Mouse (Mus musculus): ENCODE measurements around the gene F2r. TPM values are rescaled to one million over a fixed set of nuclear protein-coding genes. Genes with fewer than 3 reads are reported as not detected.

Gene F2r
- polyA plus RNA-seq, 1 experiment = 42.2 TPM

DNA sequence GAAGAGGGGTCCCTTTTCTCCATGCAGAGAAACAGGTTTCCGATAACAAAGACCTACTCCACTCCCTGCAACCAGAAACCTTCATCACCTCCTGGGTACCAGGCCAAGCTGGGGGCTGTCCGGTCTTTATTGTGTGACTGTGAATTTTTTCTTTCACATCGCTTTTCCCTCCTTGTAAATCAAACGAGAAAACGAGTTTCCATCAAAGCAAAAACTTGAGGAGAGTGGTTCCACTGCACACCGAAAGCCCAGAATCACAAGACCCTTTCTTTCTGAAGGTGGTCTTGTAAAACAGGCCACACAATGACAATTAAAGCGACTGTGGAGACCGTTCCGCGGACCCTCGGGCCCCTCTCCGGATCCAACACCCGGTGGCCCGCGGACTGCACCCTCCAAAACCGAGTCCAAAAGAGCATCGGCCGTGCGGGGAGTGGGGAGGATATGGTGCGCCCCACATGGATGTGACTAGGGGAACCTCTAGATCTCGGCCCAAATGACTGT lies 566 bp downstream of the F2r start:
- TF ChIP-seq CTCF (conservative IDR thresholded peaks at IDR 0.05; ENCODE audit: insufficient read depth, insufficient read length, low read depth, low read length) (no peak), POLR2A (IDR thresholded peaks at IDR 0.05; ENCODE audit: low read depth, low read length) (no peak)
- WGBS = 7% methylated on average over 21 of the region's 21 CpGs
- H3K4me1 ChIP-seq (ENCODE audit: control insufficient read depth, insufficient read depth, low read length) = no peaks in the 10 kb centered on the region
- H3K36me3 ChIP-seq (ENCODE audit: control insufficient read depth, insufficient read depth, low read length) = no peaks in the 10 kb centered on the region
- peak overlapping the region; percentile 44; the same call in 1 of the 2 replicates for H3K27ac ChIP-seq (ENCODE audit: insufficient read depth, low read depth, low read length)
- H3K27me3 ChIP-seq (replicated peaks; ENCODE audit: control insufficient read depth, insufficient read depth, low read length) = no peaks in the 10 kb centered on the region
- peak overlapping the region; percentile 79 for H3K4me3 ChIP-seq (ENCODE audit: insufficient read depth, low read depth, low read length)
- DNase-seq = no peak

DNA sequence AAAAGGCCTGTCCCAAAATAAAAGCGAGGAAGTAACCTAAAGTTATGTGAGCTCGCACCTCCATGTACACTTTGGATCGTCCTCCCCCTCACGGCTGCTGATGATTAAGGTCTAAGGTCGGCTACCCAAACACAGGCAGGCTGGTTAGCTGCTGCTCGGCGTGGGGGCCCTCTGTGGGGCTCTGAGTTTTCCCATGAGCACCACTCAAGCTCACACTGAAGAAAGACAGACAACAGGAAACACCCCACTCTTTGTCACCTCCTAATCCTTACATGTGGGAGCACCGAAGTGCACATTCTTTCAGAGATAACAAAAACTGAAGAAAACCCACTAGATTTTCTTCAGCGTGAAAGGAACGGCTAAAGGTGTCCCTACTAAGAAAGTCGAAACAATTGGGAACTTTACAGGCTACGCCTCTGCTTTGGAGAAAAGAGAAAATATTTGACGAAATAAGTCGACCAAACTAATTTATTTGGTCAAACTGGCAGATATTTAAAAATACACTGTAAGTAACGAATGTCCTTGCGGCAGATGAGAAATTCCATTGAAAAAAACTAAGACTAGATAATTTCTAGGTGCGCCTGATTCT lies 1.1 kb downstream of the F2r start:
- Histone ChIP-seq H3K27me3 (replicated peaks; ENCODE audit: control insufficient read depth, insufficient read depth, low read length) (no peaks in the 10 kb centered on the region), H3K36me3 (ENCODE audit: control insufficient read depth, insufficient read depth, low read length) (no peaks in the 10 kb centered on the region), H3K27ac (ENCODE audit: insufficient read depth, low read depth, low read length) (no peak overlapping the region), H3K4me3 (ENCODE audit: insufficient read depth, low read depth, low read length) (peak overlapping the region; percentile 79), H3K4me1 (ENCODE audit: control insufficient read depth, insufficient read depth, low read length) (no peaks in the 10 kb centered on the region)
- WGBS = 42% methylated on average over 17 of the region's 17 CpGs
- no peak for DNase-seq
- TF ChIP-seq POLR2A (IDR thresholded peaks at IDR 0.05; ENCODE audit: low read depth, low read length) = no peak
- no peak for TF ChIP-seq CTCF (conservative IDR thresholded peaks at IDR 0.05; ENCODE audit: insufficient read depth, insufficient read length, low read depth, low read length)

DNA sequence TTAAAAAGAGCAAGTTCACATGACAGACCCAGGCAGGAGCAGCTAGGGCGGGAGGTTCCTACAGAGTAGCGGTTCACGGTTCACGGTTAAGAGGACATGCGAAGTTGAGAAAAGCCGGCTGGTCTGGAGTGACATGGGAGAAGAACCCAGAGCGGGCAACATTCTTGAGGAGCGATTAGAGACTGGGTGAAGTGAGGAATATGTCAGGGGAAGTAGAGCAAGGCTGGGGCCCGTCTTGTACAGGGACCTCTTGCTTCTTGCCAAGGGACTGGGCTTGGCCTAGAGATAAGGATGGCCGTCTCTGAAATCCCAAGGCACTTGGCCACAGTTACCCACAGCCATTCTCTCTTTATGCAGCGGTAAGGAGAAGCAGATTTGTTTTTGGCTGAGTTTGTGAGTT lies 1.8 kb downstream of the F2r start:
- no peak for TF ChIP-seq CTCF (conservative IDR thresholded peaks at IDR 0.05; ENCODE audit: insufficient read depth, insufficient read length, low read depth, low read length)
- TF ChIP-seq POLR2A (IDR thresholded peaks at IDR 0.05; ENCODE audit: low read depth, low read length) = no peak
- no peak for DNase-seq
- Histone ChIP-seq H3K36me3 (ENCODE audit: control insufficient read depth, insufficient read depth, low read length) (no peaks in the 10 kb centered on the region), H3K4me1 (ENCODE audit: control insufficient read depth, insufficient read depth, low read length) (no peaks in the 10 kb centered on the region), H3K27me3 (replicated peaks; ENCODE audit: control insufficient read depth, insufficient read depth, low read length) (no peaks in the 10 kb centered on the region), H3K27ac (ENCODE audit: insufficient read depth, low read depth, low read length) (peak overlapping the region; percentile 24; the same call in 1 of the 2 replicates), H3K4me3 (ENCODE audit: insufficient read depth, low read depth, low read length) (peak overlapping the region; percentile 44)
- WGBS = 55% methylated on average over 11 of the region's 11 CpGs

DNA sequence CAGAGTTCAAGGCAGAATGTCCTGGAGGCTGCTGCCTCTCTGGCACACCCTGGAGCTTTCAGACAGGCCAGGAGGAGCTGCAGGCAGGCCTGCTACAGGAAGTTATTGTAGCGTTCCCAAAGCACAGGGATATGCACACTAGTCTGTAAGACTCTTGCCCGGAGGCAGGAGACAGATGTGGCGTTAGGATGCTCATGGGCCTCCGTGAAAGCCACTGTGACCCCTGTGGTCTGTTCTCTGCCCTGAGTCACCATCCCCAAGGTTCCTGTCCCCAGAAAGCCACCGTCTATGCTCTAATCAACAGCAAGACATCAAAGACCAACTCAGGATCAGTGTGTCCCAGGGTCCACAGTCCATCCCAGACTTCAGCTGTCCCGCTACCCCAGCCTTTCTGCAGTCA lies 3.5 kb downstream of the F2r start:
- Histone ChIP-seq H3K27me3 (replicated peaks; ENCODE audit: control insufficient read depth, insufficient read depth, low read length) (no peaks in the 10 kb centered on the region), H3K4me1 (ENCODE audit: control insufficient read depth, insufficient read depth, low read length) (no peaks in the 10 kb centered on the region), H3K27ac (ENCODE audit: insufficient read depth, low read depth, low read length) (no peak overlapping the region), H3K36me3 (ENCODE audit: control insufficient read depth, insufficient read depth, low read length) (no peaks in the 10 kb centered on the region), H3K4me3 (ENCODE audit: insufficient read depth, low read depth, low read length) (0 out of 2 replicates have a peak overlapping the region, but pooled peaks have one; percentile 2)
- peak; percentile 20 for DNase-seq
- TF ChIP-seq POLR2A (IDR thresholded peaks at IDR 0.05; ENCODE audit: low read depth, low read length) (no peak), CTCF (conservative IDR thresholded peaks at IDR 0.05; ENCODE audit: insufficient read depth, insufficient read length, low read depth, low read length) (no peak)
- 60% methylated on average over 6 of the region's 6 CpGs for WGBS

DNA sequence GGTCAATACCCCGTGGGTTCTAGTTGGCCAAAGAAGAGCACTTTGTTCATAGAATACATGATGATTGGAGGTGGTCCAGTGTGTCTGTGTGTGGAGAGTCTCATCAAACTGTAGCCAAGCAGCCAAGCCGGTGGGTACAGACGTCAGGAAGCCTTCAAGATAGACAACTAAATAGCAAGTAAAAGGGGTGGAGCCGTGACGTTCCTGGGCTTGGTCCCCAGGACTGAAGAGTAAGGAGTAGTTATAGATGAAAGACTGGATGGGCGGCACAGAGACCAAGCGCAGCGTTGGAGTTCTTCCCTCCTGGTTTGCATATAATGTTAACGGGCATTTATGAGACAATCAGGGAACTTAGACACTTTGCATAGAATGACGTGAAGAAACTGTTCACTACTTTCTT lies 6.0 kb downstream of the F2r start:
- DNase-seq = no peak
- TF ChIP-seq CTCF (conservative IDR thresholded peaks at IDR 0.05; ENCODE audit: insufficient read depth, insufficient read length, low read depth, low read length) (no peak), POLR2A (IDR thresholded peaks at IDR 0.05; ENCODE audit: low read depth, low read length) (no peak)
- Histone ChIP-seq H3K27ac (ENCODE audit: insufficient read depth, low read depth, low read length) (no peak overlapping the region), H3K4me1 (ENCODE audit: control insufficient read depth, insufficient read depth, low read length) (no peaks in the 10 kb centered on the region), H3K27me3 (replicated peaks; ENCODE audit: control insufficient read depth, insufficient read depth, low read length) (no peaks in the 10 kb centered on the region), H3K4me3 (ENCODE audit: insufficient read depth, low read depth, low read length) (no peak overlapping the region), H3K36me3 (ENCODE audit: control insufficient read depth, insufficient read depth, low read length) (no peaks in the 10 kb centered on the region)
- WGBS = 84% methylated on average over 10 of the region's 10 CpGs

DNA sequence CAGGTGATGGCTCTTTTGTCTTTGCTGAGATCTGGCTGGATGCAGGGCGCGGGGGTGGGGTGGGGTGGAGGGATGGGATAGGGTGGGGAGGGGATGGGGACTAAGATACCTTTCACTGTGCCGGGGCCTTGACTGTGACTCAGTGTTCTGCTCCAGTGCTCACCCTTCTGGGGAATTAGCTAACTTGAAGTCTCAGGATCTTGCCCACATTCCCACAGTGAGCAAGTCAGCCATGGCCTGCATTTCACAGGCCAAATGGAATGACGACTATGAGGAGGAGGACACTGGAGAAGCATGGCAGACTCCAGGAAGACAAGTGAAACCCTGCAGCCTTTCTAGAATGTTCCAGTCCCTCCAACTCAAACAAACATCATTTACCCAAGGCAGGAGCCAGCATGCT lies 6.5 kb downstream of the F2r start:
- Histone ChIP-seq H3K36me3 (ENCODE audit: control insufficient read depth, insufficient read depth, low read length) (no peaks in the 10 kb centered on the region), H3K27me3 (replicated peaks; ENCODE audit: control insufficient read depth, insufficient read depth, low read length) (no peaks in the 10 kb centered on the region), H3K27ac (ENCODE audit: insufficient read depth, low read depth, low read length) (no peak overlapping the region), H3K4me1 (ENCODE audit: control insufficient read depth, insufficient read depth, low read length) (no peaks in the 10 kb centered on the region), H3K4me3 (ENCODE audit: insufficient read depth, low read depth, low read length) (no peak overlapping the region)
- no peak for DNase-seq
- WGBS = 57% methylated on average over 4 of the region's 4 CpGs
- no peak for TF ChIP-seq CTCF (conservative IDR thresholded peaks at IDR 0.05; ENCODE audit: insufficient read depth, insufficient read length, low read depth, low read length)
- TF ChIP-seq POLR2A (IDR thresholded peaks at IDR 0.05; ENCODE audit: low read depth, low read length) = no peak

DNA sequence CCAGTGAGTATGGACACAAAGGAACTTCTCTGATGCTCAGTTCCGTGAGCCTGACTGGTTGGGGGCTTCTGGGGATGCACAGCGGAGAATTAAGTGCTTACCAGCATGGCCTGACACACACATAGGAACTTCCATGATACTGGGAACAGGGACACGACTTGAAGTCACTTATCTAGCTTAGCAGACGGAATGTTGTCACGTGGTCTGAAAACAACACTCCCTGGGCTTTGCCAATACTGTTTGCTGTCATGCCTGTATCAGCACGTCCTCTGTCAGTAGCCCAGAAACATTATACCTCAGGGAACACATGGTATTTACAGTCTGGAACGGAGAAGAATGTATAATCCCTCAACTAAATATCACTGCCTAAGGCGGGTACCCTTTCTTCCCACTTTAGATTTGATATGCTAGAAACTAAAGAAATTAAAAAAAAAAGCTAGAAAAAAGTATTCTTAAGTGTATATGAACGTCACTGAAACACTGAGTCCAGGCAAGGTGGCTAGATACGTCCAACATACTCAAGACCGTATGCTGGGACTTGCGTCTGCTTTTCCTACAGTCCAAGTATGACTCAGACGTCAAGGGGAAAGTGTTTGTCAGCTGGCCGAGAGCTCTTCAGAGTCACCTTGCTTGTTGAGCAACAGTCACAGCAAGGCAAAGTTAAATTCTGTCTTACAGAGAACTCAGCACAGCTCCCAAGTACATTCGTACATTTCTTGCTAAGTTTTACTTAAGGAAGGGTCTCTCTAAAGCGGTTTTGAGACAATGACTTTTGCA lies 7.3 kb downstream of the F2r start:
- Histone ChIP-seq H3K27me3 (replicated peaks; ENCODE audit: control insufficient read depth, insufficient read depth, low read length) (no peaks in the 10 kb centered on the region), H3K36me3 (ENCODE audit: control insufficient read depth, insufficient read depth, low read length) (no peaks in the 10 kb centered on the region), H3K4me3 (ENCODE audit: insufficient read depth, low read depth, low read length) (no peak overlapping the region), H3K27ac (ENCODE audit: insufficient read depth, low read depth, low read length) (no peak overlapping the region), H3K4me1 (ENCODE audit: control insufficient read depth, insufficient read depth, low read length) (no peaks in the 10 kb centered on the region)
- TF ChIP-seq CTCF (conservative IDR thresholded peaks at IDR 0.05; ENCODE audit: insufficient read depth, insufficient read length, low read depth, low read length) = no peak
- no peak for TF ChIP-seq POLR2A (IDR thresholded peaks at IDR 0.05; ENCODE audit: low read depth, low read length)
- DNase-seq = no peak
- 73% methylated on average over 16 of the region's 16 CpGs for WGBS

Data from kidney, adult 2 months (tissue).